Mouse (Mus musculus) brain, embryonic 18.5 days (tissue): ENCODE results near the gene Cmip.
"Not testable (repeated sequence)": the region's sequence is repeated elsewhere in the genome, so short reads cannot be mapped to it uniquely, and the experiment has no call there.

Experiments
- DNase-seq: peaks from one replicate; pipeline ENCODE4 v3.0.0-alpha.2; 2012; ENCODE audit warnings: low read depth, low spot score

Gene Cmip

DNA sequence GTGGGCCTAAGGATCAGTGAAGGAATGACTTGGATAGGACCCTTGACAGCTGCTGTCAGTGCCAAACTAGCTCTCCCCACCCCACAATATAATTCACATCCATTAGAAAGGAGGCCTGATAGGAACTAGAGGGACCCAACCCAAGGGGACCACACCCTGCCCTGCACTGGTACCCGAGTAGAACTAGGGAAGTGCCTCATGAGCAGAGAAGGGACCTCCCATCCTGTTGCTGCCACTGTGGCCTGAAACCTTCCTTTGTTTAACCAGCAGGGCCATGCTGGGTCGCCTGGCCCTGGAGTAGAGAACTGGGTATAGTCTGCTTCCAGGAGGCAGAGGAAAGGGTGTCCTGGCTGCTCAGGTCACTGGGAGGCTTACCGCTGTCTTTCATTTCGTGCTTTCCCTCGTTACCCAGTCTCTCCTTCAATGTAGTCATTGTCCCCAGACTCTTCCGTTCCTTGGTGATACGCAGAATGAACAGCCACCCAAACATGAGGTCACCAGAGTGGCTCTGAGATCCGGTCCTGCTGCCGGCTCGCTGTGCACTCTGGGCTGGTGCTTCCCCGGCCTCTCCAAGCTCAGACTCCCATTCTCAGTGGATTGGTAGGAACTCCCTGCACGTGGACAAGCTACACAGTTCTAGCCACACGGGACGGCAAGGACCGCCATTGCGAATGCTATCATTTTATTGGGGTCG lies 164.1 kb downstream of the Cmip start:
- DNase-seq, result no peak

DNA sequence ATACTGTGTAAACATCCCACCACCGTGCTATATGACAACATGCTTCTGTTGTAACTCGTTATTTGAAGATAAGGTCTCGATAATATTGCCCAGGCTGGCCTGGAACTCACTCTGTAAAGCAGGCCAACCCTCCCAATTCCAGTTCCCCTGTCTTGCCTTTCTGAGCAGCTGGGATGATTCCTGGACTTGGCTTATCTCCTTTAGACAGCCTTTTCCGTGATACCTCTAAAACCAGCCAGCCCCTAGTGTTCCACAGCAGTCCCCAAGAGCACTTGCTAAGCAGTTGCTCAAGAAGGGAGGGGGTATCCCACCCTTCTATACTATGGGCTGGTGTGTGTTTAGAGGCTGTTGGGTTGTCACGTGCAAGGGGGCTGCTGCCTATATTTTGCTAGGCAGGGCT lies 165.0 kb downstream of the Cmip start:
- no peak for DNase-seq

- DNase-seq, result no peak
Measured at GRCm38 (mm10) chr8:117422343-117422742, 165.5 kb downstream of the Cmip start.

DNA sequence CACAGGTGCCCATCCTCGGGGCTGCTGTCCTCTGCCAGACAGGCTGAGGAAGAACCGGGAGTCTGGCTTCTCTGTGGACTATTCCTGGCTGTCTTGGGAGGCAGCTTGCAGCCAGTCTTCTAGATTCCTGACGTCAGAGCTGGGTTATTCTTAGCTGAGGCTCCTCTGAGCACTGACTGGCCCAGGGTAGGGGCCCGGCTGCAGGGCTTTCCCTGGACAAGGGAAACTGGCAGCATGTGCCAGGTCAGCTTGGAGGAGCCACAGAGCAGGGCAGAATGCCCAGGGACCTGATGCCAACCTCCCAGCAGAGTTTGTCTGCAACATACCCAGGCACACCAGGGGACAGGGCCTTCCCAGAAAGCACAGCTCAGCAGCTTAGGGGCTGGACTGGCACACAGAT lies 166.2 kb downstream of the Cmip start:
- DNase-seq, result no peak

- DNase-seq, result not testable (repeated sequence)
Measured at GRCm38 (mm10) chr8:117427816-117428215, 171.0 kb downstream of the Cmip start.

DNA sequence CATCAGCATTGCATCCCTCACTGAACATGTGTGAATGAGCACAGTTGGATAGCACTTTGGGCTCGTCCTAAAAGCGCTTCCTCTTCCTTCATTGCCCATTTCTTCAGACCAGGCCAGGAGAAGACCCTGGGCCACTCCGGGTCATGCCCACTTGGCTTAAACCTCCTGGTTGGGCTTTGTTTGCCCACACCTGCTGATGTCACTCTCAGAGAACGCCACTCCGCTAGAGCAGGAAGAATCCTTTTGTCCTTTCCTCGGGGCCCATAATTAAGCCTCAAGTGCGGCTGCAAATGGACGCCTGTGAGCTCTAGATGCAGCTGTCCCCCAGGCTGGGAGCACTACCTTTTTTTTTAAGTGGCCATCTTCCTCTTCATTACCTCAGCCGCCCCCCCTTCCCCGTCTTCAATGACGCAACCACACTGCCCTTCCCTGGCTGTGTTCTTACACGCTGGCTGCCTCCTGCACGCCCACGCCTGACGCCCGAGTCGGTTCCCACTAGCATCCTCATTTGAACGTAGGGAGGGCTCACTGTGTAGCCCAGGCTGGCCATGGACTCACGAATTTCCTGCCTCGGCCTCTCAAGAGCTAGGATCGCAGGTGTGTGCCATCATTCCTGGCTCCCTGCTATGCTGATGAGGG lies 171.8 kb downstream of the Cmip start:
- DNase-seq, result no peak

- DNase-seq, result no peak
Measured at GRCm38 (mm10) chr8:117430624-117431023, 173.8 kb downstream of the Cmip start.

- DNase-seq, result no peak
Measured at GRCm38 (mm10) chr8:117431554-117431953, 174.7 kb downstream of the Cmip start.

DNA sequence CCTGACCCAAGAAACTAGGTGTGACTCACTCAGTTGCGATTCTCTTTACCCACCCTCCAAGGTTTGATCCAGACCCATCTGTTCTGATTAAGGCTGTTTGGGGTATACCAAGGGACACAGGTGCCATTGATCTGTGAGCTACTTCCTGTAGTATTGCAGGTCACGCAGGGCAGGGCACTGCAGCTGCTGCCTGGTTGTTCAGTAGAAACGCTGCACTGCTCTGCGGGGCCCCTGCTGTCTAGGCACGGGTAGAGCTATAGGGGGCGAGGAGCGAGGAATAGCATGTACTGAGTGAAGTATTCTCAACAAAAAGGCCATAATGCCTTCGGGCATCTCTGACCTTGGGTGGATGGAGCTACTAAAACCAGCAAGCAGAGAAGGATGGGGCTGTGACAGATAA lies 175.2 kb downstream of the Cmip start:
- no peak for DNase-seq

DNA sequence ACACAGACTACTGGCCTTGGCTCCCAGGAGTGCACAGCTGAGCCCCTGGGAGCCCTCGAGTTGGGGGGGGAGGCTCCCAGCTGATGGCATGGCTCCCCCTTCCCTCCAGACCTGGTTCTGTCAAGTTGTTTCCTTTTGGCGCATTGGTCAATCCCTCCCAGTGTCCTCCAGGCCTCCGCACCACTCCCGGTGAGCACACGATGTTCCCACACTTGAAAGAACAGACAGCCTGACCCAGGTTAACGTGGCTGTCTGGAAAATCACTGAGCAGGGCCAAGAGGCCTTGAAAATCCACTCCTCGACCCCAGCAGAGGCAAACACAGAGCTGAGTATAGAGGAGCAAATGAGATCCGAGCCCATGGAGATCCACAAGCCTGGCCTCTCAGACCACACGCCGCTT lies 177.1 kb downstream of the Cmip start:
- no peak for DNase-seq

GRCm38 (mm10) chr8:117436786-117437185 lies 179.9 kb downstream of the Cmip start:
- no peak for DNase-seq

DNA sequence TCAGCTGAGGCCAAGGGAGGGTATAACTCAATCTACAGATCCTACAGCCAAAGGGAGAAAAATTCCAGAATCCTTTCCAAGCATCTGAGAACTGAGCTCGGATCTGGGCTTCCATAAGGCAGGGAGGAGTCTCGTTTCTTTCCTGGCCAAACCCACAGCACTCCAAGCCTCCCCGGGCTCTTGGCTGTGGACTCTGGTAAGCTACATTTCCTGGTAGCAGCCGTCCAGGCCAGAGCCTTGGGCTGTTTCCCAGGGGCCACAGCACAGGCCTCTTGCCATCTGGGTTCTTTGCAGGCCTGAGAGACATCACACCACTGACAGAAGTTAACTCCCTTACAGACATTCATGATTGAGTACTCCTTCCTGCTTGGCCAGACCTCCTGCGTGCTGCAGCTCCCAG lies 180.8 kb downstream of the Cmip start:
- no peak for DNase-seq

GRCm38 (mm10) chr8:117440317-117440716 lies 183.5 kb downstream of the Cmip start:
- DNase-seq, result no peak

GRCm38 (mm10) chr8:117440759-117441158 lies 183.9 kb downstream of the Cmip start:
- no peak for DNase-seq

- no peak for DNase-seq
Measured at GRCm38 (mm10) chr8:117445507-117445906, 188.6 kb downstream of the Cmip start.

DNA sequence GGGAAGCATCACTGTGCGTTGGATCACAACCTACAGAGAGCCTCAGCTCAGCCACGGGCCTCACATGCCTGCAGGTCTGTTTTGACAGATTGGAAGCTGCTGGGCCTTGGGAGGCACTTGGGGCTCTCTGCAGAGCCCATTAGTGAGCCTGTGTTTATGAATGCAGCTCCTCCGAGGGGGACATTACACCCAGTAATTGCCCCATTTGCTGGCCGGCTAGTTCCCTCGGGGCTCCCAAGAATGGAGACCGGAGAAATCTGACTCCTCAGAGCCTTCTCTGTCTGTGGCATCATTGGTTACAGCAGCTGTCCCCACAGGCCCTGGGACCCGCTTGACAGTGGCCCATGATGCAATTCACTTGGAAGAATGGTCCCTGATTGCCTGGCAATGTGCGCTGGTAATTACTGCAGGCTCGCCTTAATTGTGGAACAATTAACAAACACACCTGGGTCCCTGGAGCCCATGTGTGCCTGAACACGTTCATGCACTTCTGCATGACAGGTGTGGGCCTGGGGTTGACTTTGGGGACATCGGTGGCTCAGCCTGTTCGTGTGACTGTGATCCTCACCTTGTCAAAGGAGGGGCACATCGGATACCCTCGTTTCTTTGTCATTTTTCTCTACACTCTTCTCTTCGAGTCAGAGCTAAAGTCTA lies 189.6 kb downstream of the Cmip start:
- DNase-seq, result no peak

GRCm38 (mm10) chr8:117451072-117451471 lies 194.2 kb downstream of the Cmip start:
- DNase-seq, result peak; percentile 58

- DNase-seq, result no peak
Measured at GRCm38 (mm10) chr8:117453974-117454373, 197.1 kb downstream of the Cmip start.

DNA sequence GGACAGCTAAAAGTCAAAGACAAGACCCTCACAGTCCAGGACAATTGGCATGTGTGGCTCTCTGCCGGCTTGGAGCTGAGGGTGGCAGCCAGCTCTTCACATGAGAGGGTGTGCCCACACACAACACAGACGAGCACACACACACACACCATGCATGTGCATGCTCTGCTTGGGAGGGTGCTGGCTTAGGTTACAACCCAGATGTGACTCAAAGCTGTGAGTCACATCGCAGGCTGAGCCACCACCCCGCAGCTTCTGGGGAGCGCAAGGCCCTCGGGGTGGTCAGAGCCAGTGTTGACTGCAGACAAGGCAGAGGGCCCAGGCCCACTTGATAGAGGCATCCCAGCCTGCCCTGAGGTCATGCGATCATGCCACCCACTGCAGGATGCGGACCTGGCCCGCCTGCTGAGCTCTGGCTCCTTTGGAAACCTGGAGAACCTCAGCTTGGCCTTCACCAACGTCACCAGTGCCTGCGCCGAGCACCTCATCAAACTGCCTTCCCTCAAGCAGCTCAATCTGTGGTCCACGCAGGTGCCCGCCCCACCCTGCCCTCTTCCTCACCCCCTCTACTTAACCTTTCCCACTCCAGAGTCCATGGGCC lies 197.8 kb downstream of the Cmip start:
- DNase-seq, result no peak

GRCm38 (mm10) chr8:117455701-117456100 lies 198.8 kb downstream of the Cmip start:
- DNase-seq, result no peak

DNA sequence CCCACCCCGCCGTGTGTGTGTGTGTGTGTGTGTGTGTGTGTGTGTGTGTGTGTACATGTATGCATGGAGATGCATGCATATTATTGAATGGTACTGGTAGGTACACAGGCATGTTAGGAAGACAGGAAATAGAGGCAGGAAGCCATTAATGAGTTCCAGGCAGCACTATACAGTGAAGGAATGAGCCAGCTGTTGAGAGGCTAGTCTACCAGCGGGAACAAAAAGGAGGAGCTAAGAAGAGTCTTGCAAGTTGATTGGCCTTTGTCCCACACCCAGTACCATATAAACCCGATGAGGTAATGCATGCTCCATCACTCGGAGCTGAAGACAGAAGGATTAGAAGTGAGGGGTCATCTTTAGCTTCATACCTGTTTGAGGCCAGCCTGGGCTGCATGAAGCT lies 201.6 kb downstream of the Cmip start:
- DNase-seq, result no peak

GRCm38 (mm10) chr8:117462701-117463284 lies 205.9 kb downstream of the Cmip start:
- no peak for DNase-seq
